Mouse (Mus musculus) hematopoietic stem cell, adult 5-6 weeks (primary cell): Measurements from ENCODE around the gene Ly6g5b. TPM values are rescaled to one million over a fixed set of nuclear protein-coding genes. Genes with fewer than 3 reads are reported as not detected.

ENCODE experiments used
- ATAC-seq, 2 experiments: fragments of 125-278 bp in 1 of 2; replicated peaks in 1 of 2; 2 replicates each; pipeline ENCODE4 v1.8.0; 2016 to 2017; ENCODE audit warnings: inconsistent platforms in 2 of 2, mild to moderate bottlenecking in 2 of 2, moderate number of reproducible peaks in 2 of 2, low read depth in 1 of 2, moderate TSS enrichment in 1 of 2; ENCODE audit not compliant: low FRiP score in 2 of 2, poor library complexity in 2 of 2, severe bottlenecking in 2 of 2, insufficient read depth in 1 of 2, low TSS enrichment in 1 of 2
- total RNA-seq: library from RNA; stranded (forward); fragments of 172-1452, 232-1000 nt; gene quantifications from 2 replicates; pipeline ENCODE4 v1.2.3, GENCODE M21; 2017

Gene Ly6g5b
- total RNA-seq, 1 experiment from 2014 or later = not detected

DNA sequence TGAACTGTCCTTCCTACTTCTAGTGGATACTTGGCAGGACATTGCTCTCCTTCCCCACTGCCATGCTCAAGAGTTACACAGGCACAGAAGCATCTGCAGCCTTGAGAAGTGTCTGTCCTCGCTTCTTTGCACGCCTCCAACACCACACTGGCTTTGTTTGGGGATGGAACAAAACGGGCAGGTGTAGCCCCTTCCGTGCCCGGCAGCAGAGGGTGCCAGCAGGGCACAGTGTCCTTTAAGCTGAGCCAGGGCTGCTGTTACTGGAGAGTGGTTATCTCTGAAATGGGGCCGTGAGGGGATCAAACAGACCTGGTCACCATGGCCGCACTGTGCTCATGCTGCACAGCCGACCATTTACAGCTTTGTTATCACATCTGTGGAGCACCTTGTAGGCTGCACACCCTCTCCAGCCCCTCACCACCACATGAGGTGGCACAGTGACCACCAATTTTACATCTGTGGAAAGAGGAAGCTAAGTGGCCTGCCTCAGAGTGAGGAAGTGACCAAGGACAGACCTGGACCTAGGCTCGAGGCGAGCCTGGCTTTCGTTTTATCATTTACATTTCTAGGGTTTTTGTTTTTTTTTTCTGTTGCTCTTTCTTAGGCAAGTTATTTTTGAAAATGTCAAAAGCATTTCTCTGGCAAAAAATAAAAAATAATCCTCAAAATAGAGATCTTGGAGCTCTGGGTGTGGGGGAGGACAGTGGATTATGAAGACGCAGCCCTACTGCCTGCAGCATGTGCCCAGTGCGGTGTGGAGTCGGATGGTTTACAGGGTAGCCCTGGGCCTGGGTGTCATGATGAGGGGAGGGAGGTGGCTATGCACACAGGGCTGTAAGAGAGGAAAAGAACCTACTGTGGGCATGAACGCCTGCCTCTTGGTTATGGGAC lies 20.5 kb downstream of the Ly6g5b start:
- ATAC-seq = no peak

DNA sequence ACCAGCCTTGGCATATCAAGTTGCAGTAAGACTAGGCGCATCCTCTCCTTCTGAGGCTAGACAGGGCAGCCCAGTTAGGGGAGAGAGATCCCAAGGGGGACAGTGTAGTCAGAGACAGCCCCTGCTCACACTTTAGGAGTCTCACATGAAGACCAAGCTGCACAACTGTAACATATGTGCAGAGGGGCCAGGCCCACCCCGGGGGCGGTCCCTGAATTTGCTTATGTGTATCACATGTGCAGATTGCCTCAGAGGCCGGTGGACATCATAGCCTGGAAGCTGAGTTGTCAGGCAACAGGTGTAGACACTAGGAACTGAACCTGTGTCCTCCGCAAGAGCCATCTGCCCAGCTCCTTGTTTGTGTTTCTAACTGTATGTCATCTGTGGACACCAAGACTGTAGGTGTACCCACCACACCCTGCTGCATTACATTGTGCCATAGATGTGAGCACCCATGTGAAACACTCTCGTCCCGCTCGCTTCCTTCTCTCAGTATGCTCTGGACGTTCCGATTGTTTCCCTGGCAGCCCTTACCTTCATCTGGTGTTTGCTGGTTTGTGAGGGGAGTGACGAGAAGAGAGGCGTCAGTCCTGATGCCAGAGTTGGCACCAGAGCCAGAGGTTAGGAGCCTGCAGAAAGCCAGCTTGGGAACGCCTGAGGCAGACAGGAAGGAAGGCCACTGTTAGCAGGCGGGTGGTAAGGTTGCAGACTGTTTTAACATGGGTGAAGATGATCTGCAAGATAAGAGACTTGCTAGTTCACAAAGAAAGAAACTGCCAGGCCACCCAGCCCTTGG lies 22.6 kb downstream of the Ly6g5b start:
- no peak for ATAC-seq

DNA sequence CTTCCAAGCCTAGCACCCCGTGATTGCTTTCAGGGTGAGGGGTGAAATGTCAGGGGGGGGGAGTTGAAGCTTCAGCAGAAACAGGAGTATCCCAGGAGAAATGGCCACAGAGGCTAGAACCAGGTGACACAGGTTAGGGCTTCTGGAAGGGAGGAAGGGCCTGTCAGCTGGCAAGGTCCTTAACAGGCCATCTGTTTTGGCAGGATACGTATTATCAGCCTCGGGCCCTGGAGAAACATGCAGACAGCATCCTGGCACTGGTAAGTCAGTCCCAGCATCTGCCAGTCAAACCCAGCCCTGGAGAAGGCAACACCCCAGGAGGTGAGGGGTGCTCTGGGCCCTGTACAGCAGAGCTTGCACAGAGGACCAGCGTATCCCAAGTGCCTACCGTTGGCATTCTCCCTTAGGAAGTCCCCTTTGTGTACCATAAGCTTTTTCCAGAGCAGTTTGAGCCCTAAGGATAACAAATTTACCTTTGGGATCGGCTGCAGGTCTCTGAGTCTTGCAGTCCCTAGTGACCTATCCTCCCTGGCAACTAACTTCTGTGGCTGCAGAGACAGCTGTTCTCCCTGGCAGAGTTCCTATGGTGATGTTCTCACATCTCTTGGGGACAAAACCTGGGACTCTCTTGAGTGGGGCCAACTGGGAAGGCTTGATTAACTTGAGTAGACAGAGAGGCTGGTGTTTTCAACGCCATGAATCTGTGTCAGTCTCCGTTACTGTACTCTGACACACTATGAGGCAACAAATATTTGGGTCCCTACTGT lies 24.9 kb downstream of the Ly6g5b start:
- ATAC-seq = 0 out of 4 replicates have a peak, but pooled peaks of 1 of the 2 experiments have one; percentile 9

DNA sequence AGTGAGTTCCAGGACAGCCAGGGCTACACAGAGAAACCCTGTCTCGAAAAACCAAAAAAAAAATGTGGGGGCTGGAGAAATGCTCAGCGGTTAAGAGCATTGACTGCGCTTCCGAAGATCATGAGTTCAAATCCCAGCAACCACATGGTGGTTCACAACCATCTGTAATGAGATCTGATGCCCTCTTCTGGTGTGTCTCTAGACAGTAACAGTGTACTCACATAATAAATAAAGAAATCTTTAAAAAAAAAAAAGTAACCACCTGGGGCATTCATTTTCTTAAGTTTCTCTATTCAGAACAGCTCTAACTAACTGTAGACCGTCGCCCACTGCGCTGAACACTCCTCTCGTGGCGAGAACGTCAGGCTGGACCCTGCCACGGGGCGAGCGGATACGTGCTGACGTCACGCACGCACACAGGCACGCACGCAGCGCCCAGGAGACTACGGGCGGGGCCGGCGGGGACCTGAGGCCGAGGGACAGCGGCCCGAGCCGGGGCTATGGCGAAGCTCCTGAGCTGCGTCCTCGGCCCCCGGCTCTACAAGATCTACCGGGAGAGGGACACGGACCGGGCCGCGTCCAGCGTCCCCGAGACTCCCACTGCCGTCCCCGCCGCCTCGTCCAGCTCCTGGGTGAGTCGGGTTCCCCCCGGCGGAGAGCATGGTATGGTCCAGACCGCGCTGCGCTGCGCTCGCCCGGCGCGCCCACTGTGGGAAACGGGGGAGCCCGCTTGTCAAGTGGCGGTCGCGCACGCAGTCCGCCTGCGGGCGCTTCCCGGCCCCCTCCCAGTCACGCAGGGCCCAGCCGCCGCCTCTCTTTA lies 26.2 kb downstream of the Ly6g5b start, which contains the start of gene Abhd16a:
Abhd16a (plus strand) TSS at position 439 of the 820 bp plus-strand sequence.
- ATAC-seq = peak; percentile 96 to 98

DNA sequence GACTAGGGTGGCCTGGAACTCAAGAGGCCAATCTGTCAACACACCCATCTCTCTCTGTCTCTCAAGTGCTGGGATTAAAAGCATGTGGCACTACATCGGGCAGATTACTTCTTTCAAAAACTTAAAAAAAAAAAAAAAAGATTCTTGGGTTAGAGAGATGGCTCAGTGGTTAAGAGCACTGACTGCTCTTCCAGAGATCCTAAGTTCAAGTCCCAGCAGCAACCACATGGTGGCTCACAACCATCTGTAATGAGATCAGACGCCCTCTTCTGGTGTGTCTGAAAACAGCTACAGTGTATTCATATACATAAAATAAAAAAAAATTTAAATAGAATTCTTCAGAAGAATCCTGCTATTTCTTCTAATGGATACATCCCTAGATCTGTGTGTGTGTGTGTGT lies 27.1 kb downstream of the Ly6g5b start:
- no peak for ATAC-seq

DNA sequence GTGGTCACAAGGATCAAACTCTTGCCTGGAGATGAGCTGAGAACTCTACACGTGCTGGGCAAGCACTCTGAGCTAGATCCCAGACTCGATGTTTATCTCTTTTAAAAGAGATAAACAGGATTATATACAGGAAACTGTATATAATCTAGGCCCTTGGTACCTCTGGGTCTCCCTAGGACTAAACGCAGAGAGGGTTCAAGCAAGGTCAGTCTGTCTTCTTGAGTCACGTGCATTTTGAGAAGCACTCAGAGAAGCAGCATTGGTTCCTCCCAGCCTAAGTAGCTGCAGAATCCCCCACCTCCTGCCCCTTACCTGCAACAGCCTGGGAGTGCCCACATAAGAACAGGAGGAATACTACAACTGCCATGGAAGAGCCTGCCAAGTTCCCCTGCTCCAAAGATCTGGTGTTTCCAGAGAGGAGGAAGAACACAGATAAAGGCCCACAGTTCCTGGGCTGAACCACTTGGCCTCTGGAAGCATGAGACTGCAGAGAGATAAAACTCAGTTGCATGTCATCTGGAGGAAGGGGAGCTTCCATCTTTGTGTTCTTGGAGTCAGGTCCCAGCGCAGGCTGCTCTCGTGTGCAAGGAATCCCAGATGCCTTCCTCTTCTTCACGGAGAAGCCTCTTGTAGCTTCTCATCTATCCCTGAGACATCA lies 29.9 kb downstream of the Ly6g5b start, which contains the start of gene Ly6g6f:
Ly6g6f (minus strand) TSS at position 403 of the 658 bp plus-strand sequence.
- ATAC-seq = no peak

DNA sequence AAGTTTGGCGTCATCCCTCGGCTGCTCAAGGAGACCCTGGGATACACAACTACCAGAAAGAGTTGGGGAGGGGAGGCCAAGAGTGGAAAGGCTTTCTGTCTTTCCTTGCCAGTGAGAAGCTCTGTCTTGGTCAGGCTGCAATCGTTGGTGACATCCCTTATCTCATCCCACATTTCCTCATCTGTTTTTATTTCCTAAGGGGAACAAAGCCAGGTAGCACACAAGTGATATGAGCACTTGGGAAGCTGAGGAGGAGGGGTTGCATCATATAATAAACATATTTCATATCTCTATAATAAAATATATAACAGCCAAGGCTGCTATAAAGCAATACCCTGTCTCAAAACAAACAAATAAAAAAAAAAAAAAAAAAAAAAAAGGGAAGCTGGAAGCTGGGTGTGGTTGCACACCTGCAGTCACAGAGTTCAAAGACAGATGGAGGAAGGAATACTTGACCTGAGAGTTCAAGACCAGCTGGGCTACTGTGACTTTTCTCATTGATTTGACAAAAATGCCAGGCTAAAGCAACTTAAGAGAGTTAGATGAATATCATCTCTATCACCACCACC lies 31.2 kb downstream of the Ly6g5b start:
- ATAC-seq = no peak

DNA sequence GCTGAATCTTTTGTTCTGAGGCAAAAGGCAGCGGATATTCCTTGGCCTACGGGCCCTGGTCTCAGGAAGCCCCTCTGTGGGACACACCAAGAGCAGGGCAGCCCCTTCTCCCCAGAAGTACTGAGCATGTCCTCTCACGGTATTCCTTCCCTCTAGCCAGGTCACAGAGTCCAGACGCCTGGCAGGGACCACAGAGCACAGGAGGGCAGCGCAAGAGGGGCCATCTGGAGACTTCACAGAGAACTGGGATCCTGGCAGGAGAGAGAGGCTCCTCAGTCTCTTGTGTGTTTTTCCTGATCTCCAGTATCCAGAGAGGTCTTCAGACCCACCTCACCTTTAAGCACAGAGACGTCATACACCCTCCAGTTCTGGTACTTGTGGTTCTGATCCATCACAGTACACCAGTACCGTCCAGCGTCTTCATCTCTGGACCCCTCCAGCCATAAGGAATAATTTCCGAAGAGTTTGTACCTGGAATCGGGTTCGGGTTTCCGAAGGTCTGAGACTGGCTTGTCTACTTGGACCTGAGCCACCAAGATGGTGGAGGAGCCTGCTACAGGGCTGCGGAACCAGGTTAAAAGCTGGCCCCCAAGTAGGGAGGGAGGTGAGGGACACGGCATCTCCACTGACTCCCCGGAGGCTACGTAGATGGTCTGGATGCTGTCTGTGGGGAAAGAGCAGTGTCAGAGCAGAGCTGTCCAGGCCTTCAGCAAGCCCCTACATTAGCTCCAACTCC lies 32.2 kb downstream of the Ly6g5b start:
- ATAC-seq = no peak

DNA sequence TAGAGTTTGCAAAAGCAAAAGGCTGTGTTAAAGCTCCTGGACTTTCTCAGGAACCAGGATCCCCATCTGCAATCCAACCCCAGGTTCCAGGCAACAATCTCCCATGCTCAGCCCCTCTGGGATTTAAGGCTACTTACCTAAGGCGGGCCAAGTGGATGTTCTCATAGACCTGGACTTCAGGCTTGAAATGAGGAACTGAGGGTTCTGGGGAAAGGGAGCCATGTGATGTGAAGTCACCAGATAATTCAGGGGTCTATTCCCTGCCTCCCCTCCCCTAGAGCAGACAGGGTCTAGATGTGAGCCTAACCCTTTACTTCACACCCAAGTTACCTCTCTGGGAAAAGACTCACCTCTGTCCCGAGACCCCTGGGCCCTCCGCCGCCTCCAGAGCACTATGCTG lies 34.5 kb downstream of the Ly6g5b start:
- no peak for ATAC-seq

DNA sequence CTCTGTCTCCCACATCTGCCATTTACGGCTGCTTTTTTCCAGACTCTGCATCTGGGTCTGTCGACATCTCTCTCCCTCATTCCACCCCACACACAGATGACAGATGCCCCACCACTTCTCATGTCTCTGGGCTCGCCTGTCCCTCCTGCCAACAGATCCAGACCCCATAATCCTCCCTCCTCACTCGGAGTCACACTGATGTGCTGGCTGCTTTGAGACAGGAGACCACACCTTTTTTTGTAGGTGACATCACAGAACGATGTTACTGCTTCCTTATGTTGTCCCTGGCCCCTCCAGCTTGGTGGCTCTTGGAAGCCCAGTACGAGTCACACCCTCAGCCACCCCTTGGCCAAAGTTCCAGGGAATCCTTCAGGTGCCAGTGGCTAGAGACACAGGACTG lies 35.0 kb downstream of the Ly6g5b start:
- no peak for ATAC-seq

DNA sequence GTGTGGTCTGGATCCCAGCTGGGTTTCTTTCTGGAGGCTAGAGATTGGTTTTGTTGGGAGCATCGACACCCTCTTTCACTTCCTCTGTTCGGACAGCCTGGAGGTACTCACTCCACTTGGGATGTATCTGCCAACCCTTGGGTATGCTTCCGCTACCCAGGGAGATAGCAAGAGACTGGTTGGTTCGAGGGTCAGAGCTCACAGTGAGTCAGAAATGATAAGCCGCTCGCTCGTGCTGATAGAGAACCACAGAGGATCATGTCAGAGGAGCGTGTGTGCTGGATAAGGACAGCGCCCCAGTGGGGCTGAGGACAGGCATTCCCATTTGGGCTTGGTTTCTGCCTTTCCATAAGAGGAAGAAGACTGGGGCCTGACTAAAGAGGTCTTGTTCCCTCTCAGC lies 35.5 kb downstream of the Ly6g5b start:
- ATAC-seq = no peak; a peak in 1 of 4 replicates

DNA sequence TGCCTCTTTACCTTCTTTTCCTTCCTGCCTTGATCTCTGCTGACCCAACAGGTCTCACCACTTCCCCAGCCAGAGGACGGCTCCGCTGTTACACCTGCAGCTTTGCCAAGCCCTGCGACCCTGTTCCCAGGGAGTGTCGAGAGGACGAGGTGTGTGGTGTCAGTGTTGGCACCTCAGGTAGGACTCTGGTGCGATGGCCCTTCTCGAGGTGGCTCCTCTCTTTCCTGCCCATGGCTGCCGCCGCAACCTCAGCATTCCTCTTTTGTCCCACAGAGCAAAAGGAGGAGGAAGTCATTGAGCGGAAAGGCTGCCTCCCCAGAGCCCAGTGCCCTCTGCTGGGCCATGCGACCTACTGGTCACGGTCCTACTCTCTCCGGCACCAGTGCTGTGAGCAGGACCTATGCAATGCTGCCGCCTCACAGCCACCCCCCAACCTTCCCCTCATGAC lies 37.4 kb downstream of the Ly6g5b start, which contains the start of gene Ly6g6d:
Ly6g6d (minus strand) TSS at position 280 of the 448 bp plus-strand sequence.
- ATAC-seq = peak; percentile 42 to 59; a peak in 2 of 4 replicates

DNA sequence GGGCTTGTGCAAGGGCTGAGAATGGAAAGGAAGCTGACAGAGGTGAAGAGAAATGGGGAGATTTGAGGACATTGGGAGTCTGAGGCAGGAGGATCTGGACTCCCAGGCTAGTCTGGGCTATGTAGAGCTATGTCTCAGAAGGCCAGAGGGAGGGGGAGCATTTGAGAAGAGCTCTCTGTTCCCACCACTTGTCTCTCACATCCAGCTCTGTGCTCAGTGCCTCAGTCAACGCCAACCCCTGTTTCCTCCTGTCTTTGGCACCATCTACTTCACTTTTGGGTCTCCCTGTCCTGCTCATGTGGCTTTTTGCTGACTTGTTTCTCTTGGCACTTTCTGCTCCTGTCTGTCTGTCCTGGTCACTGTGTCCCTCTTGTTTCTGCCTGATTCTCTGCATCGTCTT lies 37.9 kb downstream of the Ly6g5b start:
- no peak for ATAC-seq

DNA sequence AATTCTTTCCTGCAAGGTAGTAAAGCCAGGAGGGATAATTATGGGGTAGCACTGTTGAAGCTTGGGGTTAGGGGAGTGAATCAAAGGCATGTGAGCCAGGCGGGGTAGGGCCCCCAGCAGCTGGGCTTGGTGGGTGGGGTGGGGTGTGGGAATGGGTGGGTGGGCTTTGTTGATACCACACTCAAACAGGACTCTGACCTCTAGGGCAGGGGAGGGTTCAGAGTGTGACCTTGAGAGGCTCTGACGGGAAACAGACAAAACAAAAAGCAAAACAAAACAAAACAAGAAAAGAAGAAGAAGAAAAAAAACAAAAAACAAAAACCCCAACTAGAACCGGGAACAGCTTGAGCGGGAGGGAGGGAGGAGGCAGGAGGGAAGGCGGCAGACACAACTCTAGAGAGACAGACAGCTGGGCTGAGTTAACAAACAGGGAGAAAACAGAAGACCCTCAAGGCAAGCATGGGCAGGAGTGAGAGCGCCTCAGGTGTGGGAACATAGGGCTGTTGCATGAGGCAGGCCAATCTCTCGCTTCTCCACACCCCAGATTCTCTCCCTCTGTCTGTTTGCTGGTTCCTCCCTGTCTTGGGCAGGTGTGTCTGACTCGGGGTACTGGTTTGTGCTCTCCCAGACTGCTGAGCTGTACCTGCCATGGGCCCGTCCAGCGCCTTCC lies 38.6 kb downstream of the Ly6g5b start, which contains the start of gene Ly6g6e:
Ly6g6e (plus strand) TSS at position 396 of the 670 bp plus-strand sequence.
- ATAC-seq = no peak

DNA sequence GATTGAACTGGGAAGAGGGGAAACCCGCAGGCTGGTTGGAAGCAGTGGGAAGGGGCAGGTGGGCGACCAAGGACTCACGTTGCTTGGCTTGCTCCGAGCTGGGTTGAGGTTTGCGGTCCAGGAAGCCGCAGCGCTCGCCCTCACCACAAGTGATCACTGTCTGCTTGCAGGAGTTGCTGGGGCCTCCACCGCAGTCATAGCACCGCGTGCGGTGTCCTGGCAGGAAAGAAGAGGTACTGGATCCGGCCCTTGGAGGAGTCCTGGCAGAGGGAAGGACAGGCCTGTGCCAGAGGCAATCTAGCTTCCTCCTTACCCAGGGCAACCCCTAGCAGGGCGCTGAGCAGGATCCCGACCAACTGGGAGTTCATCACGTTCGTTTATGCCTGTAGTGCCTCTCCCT lies 41.1 kb downstream of the Ly6g5b start:
- ATAC-seq = peak; percentile 31 to 35; a peak in 2 of 4 replicates
